Mouse (Mus musculus) forebrain, embryonic 14.5 days (tissue): Measurements from ENCODE around the gene Ddb2. TPM values are rescaled to one million over a fixed set of nuclear protein-coding genes. Genes with fewer than 3 reads are reported as not detected.

Experiments
- ATAC-seq: fragments of 200-750 bp; cut with Nextera tagmentation; 2 replicates; pipeline ENCODE4 v1.8.0; 2017; ENCODE audit warnings: mild to moderate bottlenecking, moderate library complexity
- DNase-seq: peaks from one replicate; pipeline ENCODE4 v3.0.0-alpha.2; 2015; ENCODE audit warnings: low spot score
- H3K27ac ChIP-seq: fragments of 300-500 bp; sonication (generic); 2 replicates; pipeline ENCODE4 v1.5.1; 2014; ENCODE audit warnings: low read depth, mild to moderate bottlenecking, control low read depth, low read length, moderate library complexity
- H3K27me3 ChIP-seq: fragments of 300-500 bp; sonication (generic); replicated peaks from 2 replicates; pipeline ENCODE4 v1.6.1; 2014; ENCODE audit warnings: low read length, control low read depth, mixed read lengths; ENCODE audit not compliant: control insufficient read depth, insufficient read depth
- H3K36me3 ChIP-seq: fragments of 300-500 bp; sonication (generic); 2 replicates; pipeline ENCODE4 v1.6.1; 2014; ENCODE audit warnings: low read length, control low read depth; ENCODE audit not compliant: control insufficient read depth, insufficient read depth
- H3K4me1 ChIP-seq: fragments of 300-500 bp; sonication (generic); 2 replicates; pipeline ENCODE4 v1.6.1; 2014; ENCODE audit warnings: antibody characterized with exemption, low read length, control low read depth; ENCODE audit not compliant: control insufficient read depth, insufficient read depth
- H3K4me2 ChIP-seq: fragments of 300-500 bp; sonication (generic); 2 replicates; pipeline ENCODE4 v1.6.1; 2014; ENCODE audit warnings: mild to moderate bottlenecking, control low read depth, low read length
- H3K4me3 ChIP-seq: fragments of 300-500 bp; sonication (generic); 2 replicates; pipeline ENCODE4 v1.5.1; 2014; ENCODE audit warnings: low read depth, low read length, control low read depth
- H3K9ac ChIP-seq: fragments of 300-500 bp; sonication (generic); 2 replicates; pipeline ENCODE4 v1.6.1; 2014; ENCODE audit warnings: mild to moderate bottlenecking, low read length, control low read depth, moderate library complexity
- H3K9me3 ChIP-seq: fragments of 300-500 bp; sonication (generic); replicated peaks from 2 replicates; pipeline ENCODE4 v1.6.1; 2016; ENCODE audit warnings: low read length, control low read depth, mixed read lengths; ENCODE audit not compliant: control insufficient read depth
- WGBS: fragments of 180-500 bp; shearing (Covaris S2); extraction: QIAGEN DNeasy Blood & Tissue Kit; methylation state at CpG from one replicate; pipeline ENCODE4 v1.1.7; 2014; 5-methylcytosine and 5-hydroxymethylcytosine counted together
- polyA plus RNA-seq: library from polyadenylated mRNA; unstranded; fragments of >200 nt; fragmentation: Nextera tagmentation; extraction: Ambion mirVana; gene quantifications from 2 replicates; pipeline ENCODE4 v1.2.1, GENCODE M21; 2014

Ddb2 gene
- polyA plus RNA-seq, result 9.4 and 9.9 TPM in 2 replicates

GRCm38 (mm10) chr2:91236601-91237510 is at the start of gene Ddb2:
Ddb2 (minus strand) TSS chr2:91236982.
- Histone ChIP-seq H3K27ac (peak within 1 kb of the TSS; percentile 76), H3K9me3 (no peaks in the 10 kb centered on the region), H3K27me3 (no peaks in the 10 kb centered on the region), H3K36me3 (no peaks in the 10 kb centered on the region), H3K9ac (peak within 1 kb of the TSS; percentile 55), H3K4me2 (peak within 1 kb of the TSS; percentile 77), H3K4me3 (peak within 1 kb of the TSS; percentile 55), H3K4me1 (0 out of 2 replicates have a peak, but pooled peaks cover 4% of the 10 kb centered on the region)
- ATAC-seq (peak; percentile 98), DNase-seq (peak; percentile 97)
- whole genome bisulfite sequencing, result under 1% methylated on average over 48 of the region's 48 CpGs

- H3K4me3 ChIP-seq, result no peak overlapping the region
- H3K4me1 ChIP-seq, result peaks cover 5% of the 10 kb centered on the region
- ATAC-seq, result peak; percentile 64
- H3K4me2 ChIP-seq, result no peak overlapping the region
- H3K36me3 ChIP-seq, result peaks cover 16% of the 10 kb centered on the region
- H3K27ac ChIP-seq, result no peak overlapping the region
- H3K9ac ChIP-seq, result no peak overlapping the region
- 10% methylated on average over 7 of the region's 7 CpGs for WGBS
- H3K9me3 ChIP-seq, result no peaks in the 10 kb centered on the region
- peak; percentile 89 for DNase-seq
- no peaks in the 10 kb centered on the region for H3K27me3 ChIP-seq
These were observed 49.2 kb upstream of the Ddb2 start for GRCm38 (mm10) chr2:91285885-91286505.

GRCm38 (mm10) chr2:91284375-91285199 is 47.8 kb upstream of the Ddb2 start:
- H3K4me1 ChIP-seq, result peaks cover 3% of the 10 kb centered on the region; the same call in 1 of the 2 replicates
- 0 out of 2 replicates have a peak overlapping the region, but pooled peaks have one; percentile 7 for H3K4me2 ChIP-seq
- no peaks in the 10 kb centered on the region for H3K27me3 ChIP-seq
- no peaks in the 10 kb centered on the region for H3K9me3 ChIP-seq
- H3K9ac ChIP-seq, result peak overlapping the region; percentile 37
- peak; percentile 72 for DNase-seq
- H3K27ac ChIP-seq, result no peak overlapping the region
- no peak overlapping the region for H3K4me3 ChIP-seq
- H3K36me3 ChIP-seq, result peaks cover 16% of the 10 kb centered on the region
- 44% methylated on average over 13 of the region's 13 CpGs for WGBS
- ATAC-seq, result peak; percentile 24; the same call in 1 of the 2 replicates

GRCm38 (mm10) chr2:91283972-91284371 is 47.2 kb upstream of the Ddb2 start:
- Histone ChIP-seq H3K36me3 (peaks cover 16% of the 10 kb centered on the region), H3K4me3 (no peak overlapping the region), H3K9ac (peak overlapping the region; percentile 13; the same call in 1 of the 2 replicates), H3K4me2 (no peak overlapping the region), H3K27ac (no peak overlapping the region), H3K9me3 (no peaks in the 10 kb centered on the region), H3K4me1 (peaks cover 3% of the 10 kb centered on the region; the same call in 1 of the 2 replicates), H3K27me3 (no peaks in the 10 kb centered on the region)
- ATAC-seq, result no peak
- DNase-seq, result no peak
- 85% methylated on average over 3 of the region's 3 CpGs for WGBS

- H3K27ac ChIP-seq, result no peak overlapping the region
- H3K9ac ChIP-seq, result no peak overlapping the region
- H3K9me3 ChIP-seq, result no peaks in the 10 kb centered on the region
- no peaks in the 10 kb centered on the region for H3K27me3 ChIP-seq
- H3K4me1 ChIP-seq, result peaks cover 3% of the 10 kb centered on the region; the same call in 1 of the 2 replicates
- peaks cover 40% of the 10 kb centered on the region for H3K36me3 ChIP-seq
- no peak overlapping the region for H3K4me2 ChIP-seq
- WGBS, result 51% methylated on average over 5 of the region's 5 CpGs
- H3K4me3 ChIP-seq, result no peak overlapping the region
- ATAC-seq, result no peak
- no peak for DNase-seq
These were observed 44.6 kb upstream of the Ddb2 start for GRCm38 (mm10) chr2:91281366-91281765.

- no peaks in the 10 kb centered on the region for H3K27me3 ChIP-seq
- ATAC-seq (0 out of 2 replicates have a peak, but pooled peaks have one; percentile 37), DNase-seq (no peak)
- H3K36me3 ChIP-seq, result peaks cover 59% of the 10 kb centered on the region
- H3K9ac ChIP-seq, result no peak overlapping the region
- H3K4me2 ChIP-seq, result no peak overlapping the region
- no peaks in the 10 kb centered on the region for H3K4me1 ChIP-seq
- no peak overlapping the region for H3K27ac ChIP-seq
- H3K9me3 ChIP-seq, result no peaks in the 10 kb centered on the region
- no peak overlapping the region for H3K4me3 ChIP-seq
- 83% methylated on average over 2 of the region's 2 CpGs for whole genome bisulfite sequencing
These were observed 42.6 kb upstream of the Ddb2 start for GRCm38 (mm10) chr2:91279372-91279755.

DNA sequence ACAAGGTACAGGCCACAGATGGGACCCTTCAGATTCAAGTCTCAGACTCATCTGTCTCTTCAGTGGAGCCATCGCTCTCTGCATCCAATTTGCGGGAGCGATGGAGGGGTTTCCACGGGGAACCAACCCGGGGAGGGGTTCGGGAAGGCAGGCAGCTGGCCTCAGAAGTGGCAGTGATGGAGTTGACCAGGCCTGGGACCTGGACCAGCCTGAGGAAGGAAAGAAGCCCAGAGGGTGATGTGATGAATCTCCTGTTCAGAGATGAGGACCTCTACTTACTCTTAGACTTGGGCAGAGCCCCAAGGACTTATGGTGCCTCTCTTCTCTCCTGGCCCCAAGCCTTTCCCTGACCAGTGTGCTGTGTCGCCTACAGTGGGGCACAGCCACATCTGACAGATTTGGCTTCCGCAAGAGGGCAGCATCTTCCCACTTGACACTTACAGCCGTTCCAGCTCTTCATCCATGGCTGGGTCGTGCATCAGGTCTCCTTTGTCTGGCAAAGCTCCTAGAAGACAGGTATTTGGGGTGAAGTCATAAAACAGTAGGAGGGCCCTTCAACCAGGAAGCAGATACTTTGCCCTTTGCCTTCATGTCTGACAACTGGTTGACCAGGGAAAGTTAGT is 42.1 kb upstream of the Ddb2 start:
- peak; percentile 76 for DNase-seq
- peak; percentile 63; the same call in 1 of the 2 replicates for ATAC-seq
- Histone ChIP-seq H3K36me3 (peaks cover 64% of the 10 kb centered on the region), H3K9me3 (no peaks in the 10 kb centered on the region), H3K4me3 (no peak overlapping the region), H3K27me3 (no peaks in the 10 kb centered on the region), H3K9ac (no peak overlapping the region), H3K4me2 (no peak overlapping the region), H3K4me1 (no peaks in the 10 kb centered on the region), H3K27ac (no peak overlapping the region)
- WGBS, result 36% methylated on average over 10 of the region's 10 CpGs

- Histone ChIP-seq H3K9ac (no peak overlapping the region), H3K27me3 (no peaks in the 10 kb centered on the region), H3K4me2 (no peak overlapping the region), H3K36me3 (peaks cover 78% of the 10 kb centered on the region), H3K27ac (no peak overlapping the region), H3K4me3 (no peak overlapping the region), H3K4me1 (peaks cover 5% of the 10 kb centered on the region; the same call in 1 of the 2 replicates), H3K9me3 (no peaks in the 10 kb centered on the region)
- WGBS, result 92% methylated on average over 8 of the region's 8 CpGs
- ATAC-seq, result no peak
- no peak for DNase-seq
These were observed 32.9 kb upstream of the Ddb2 start for GRCm38 (mm10) chr2:91269687-91270133.
